Mouse (Mus musculus) E14TG2a.4 (cell line): ENCODE measurements around the gene Ebf3.

Experiments used
- H3K27me3 ChIP-seq: 2 replicates; pipeline ENCODE4 v1.6.1; 2014; ENCODE audit warnings: low read length, control low read depth; ENCODE audit not compliant: insufficient read depth
- H3K36me3 ChIP-seq: 2 replicates; pipeline ENCODE4 v1.6.1; 2014; ENCODE audit warnings: low read length, control low read depth; ENCODE audit not compliant: insufficient read depth
- H3K4me1 ChIP-seq: replicated peaks from 2 replicates; pipeline ENCODE4 v1.6.1; 2014; ENCODE audit warnings: low read depth, low read length, control low read depth
- H3K4me3 ChIP-seq: replicated peaks from 2 replicates; pipeline ENCODE4 v1.5.1; 2014; ENCODE audit warnings: mild to moderate bottlenecking, low read length
- H3K9me3 ChIP-seq: 2 replicates; pipeline ENCODE4 v1.6.1; 2014; ENCODE audit warnings: low read length, control low read depth
- CTCF ChIP-seq: conservative IDR thresholded peaks from 2 replicates; pipeline ENCODE4 v1.5.1; 2014; ENCODE audit warnings: low read length
- NANOG ChIP-seq: IDR thresholded peaks from 2 replicates; pipeline ENCODE4 v1.6.1; 2014; ENCODE audit warnings: borderline replicate concordance, low read length, mixed read lengths
- POU5F1 ChIP-seq: IDR thresholded peaks from 2 replicates; pipeline ENCODE4 v1.6.1; 2014; ENCODE audit warnings: low read length, borderline replicate concordance

Ebf3 gene

GRCm38 (mm10) chr7:137191889-137192288 is 122.4 kb downstream of the Ebf3 start:
- H3K9me3 ChIP-seq: peaks cover 4% of the 10 kb centered on the region; the same call in 1 of the 2 replicates
- H3K27me3 ChIP-seq: peaks cover 7% of the 10 kb centered on the region; the same call in 1 of the 2 replicates
- no peaks in the 10 kb centered on the region for H3K36me3 ChIP-seq
- no peak overlapping the region for H3K4me3 ChIP-seq
- no peaks in the 10 kb centered on the region for H3K4me1 ChIP-seq
- TF ChIP-seq NANOG: no peak
- no peak for TF ChIP-seq POU5F1
- TF ChIP-seq CTCF: no peak

- Histone ChIP-seq H3K27me3 (peaks cover 34% of the 10 kb centered on the region), H3K4me1 (no peaks in the 10 kb centered on the region), H3K9me3 (peaks cover 4% of the 10 kb centered on the region), H3K36me3 (no peaks in the 10 kb centered on the region), H3K4me3 (no peak overlapping the region)
- no peak for TF ChIP-seq NANOG
- no peak for TF ChIP-seq POU5F1
- no peak for TF ChIP-seq CTCF
Observed at GRCm38 (mm10) chr7:137172278-137172677, 142.0 kb downstream of the Ebf3 start.

- no peak overlapping the region for H3K4me3 ChIP-seq
- TF ChIP-seq NANOG: no peak
- H3K36me3 ChIP-seq: no peaks in the 10 kb centered on the region
- H3K4me1 ChIP-seq: peaks cover 10% of the 10 kb centered on the region
- H3K9me3 ChIP-seq: no peaks in the 10 kb centered on the region
- H3K27me3 ChIP-seq: 0 out of 2 replicates have a peak, but pooled peaks cover 4% of the 10 kb centered on the region
Observed at GRCm38 (mm10) chr7:137159086-137159485, 155.2 kb downstream of the Ebf3 start.

GRCm38 (mm10) chr7:137154623-137155022 is 159.6 kb downstream of the Ebf3 start:
- no peak for TF ChIP-seq CTCF
- TF ChIP-seq POU5F1: no peak
- no peak for TF ChIP-seq NANOG
- H3K9me3 ChIP-seq: peaks cover 8% of the 10 kb centered on the region; the same call in 1 of the 2 replicates
- H3K36me3 ChIP-seq: no peaks in the 10 kb centered on the region
- no peaks in the 10 kb centered on the region for H3K27me3 ChIP-seq
- peaks cover 10% of the 10 kb centered on the region for H3K4me1 ChIP-seq
- H3K4me3 ChIP-seq: no peak overlapping the region

- TF ChIP-seq CTCF: no peak
- TF ChIP-seq NANOG: no peak
- no peak for TF ChIP-seq POU5F1
- no peaks in the 10 kb centered on the region for H3K27me3 ChIP-seq
- H3K4me1 ChIP-seq: no peaks in the 10 kb centered on the region
- no peak overlapping the region for H3K4me3 ChIP-seq
- peaks cover 8% of the 10 kb centered on the region; the same call in 1 of the 2 replicates for H3K9me3 ChIP-seq
- no peaks in the 10 kb centered on the region for H3K36me3 ChIP-seq
Observed at GRCm38 (mm10) chr7:137151854-137152253, 162.4 kb downstream of the Ebf3 start.

- no peak for TF ChIP-seq NANOG
- TF ChIP-seq CTCF: no peak
- no peak for TF ChIP-seq POU5F1
- Histone ChIP-seq H3K36me3 (no peaks in the 10 kb centered on the region), H3K9me3 (peaks cover 2% of the 10 kb centered on the region; the same call in 1 of the 2 replicates), H3K27me3 (no peaks in the 10 kb centered on the region), H3K4me1 (no peaks in the 10 kb centered on the region), H3K4me3 (no peak overlapping the region)
Observed at GRCm38 (mm10) chr7:137147101-137147500, 167.1 kb downstream of the Ebf3 start.
